Mouse (Mus musculus): ENCODE results near the gene Prkar1b.

DNA sequence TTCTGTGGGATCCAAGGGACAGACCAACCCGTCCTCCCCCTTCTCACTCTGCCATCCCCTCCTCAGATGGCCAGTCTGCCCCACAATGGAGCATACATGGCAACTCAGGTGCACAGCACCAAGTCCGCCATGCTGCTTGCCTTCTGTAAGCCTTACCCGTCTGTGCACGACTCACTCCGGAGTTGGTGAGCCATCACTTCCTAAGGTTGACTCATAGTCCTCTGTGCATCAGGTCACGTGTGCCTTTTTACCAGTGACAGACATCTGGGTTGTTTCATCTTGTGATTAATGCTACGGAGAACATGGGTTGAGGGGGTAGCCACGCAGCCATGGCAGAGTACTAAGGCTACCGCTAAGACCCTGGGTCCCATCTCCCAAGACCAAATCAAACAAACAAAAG lies 9.2 kb downstream of the Prkar1b start:
- TF ChIP-seq POLR2A (IDR thresholded peaks at IDR 0.05; ENCODE audit: low read depth, low read length) = no peak
- TF ChIP-seq CTCF (IDR thresholded peaks at IDR 0.05; ENCODE audit: extremely low read depth, insufficient read depth, insufficient read length, insufficient replicate concordance) = no peak

Measured in spleen, adult 2 months (tissue).